Mouse (Mus musculus) erythroblast, embryonic 14.5 days (primary cell): ENCODE measurements at regions not wholly inside any gene's neighbourhood (a gene's known extent, or its start where the extent isn't known, plus 50 kb on each side); places are given as distances from the start of the nearest gene placed in this dataset.

Source experiments
- GATA1 ChIP-seq: IDR thresholded peaks from 2 replicates; pipeline ENCODE4 v1.6.1; 2012; ENCODE audit warnings: low read length, inconsistent platforms, mixed read lengths
- TAL1 ChIP-seq: IDR thresholded peaks from 3 replicates; pipeline ENCODE4 v1.6.1; 2012; ENCODE audit warnings: low read length, inconsistent platforms, mixed read lengths

- TF ChIP-seq GATA1 (no peak), TAL1 (no peak)
Measured at GRCm38 (mm10) chr3:66515773-66516406, 219.3 kb upstream of the Veph1 start.
